Mouse (Mus musculus): ENCODE measurements at regions not wholly inside any gene's neighbourhood (a gene's known extent, or its start where the extent isn't known, plus 50 kb on each side); places are given as distances from the start of the nearest gene placed in this dataset.

GRCm38 (mm10) chr6:31039485-31039884 lies 80.6 kb upstream of the Klf14 start:
- TF ChIP-seq EP300 (IDR thresholded peaks at IDR 0.05; ENCODE audit: low read depth) (no peak), CTCF (IDR thresholded peaks at IDR 0.05; ENCODE audit: low read depth) (no peak)
- Histone ChIP-seq H3K4me3 (ENCODE audit: insufficient read depth in 1 of 2, low read depth in 2 of 2, low read length in 2 of 2) (no peak overlapping the region), H3K4me2 (ENCODE audit: low read depth) (no peak overlapping the region), H3K36me3 (replicated peaks; ENCODE audit: control insufficient read depth, insufficient read depth, low read depth) (no peaks in the 10 kb centered on the region), H3K27me3 (ENCODE audit: control insufficient read depth, insufficient read depth, low read length) (no peaks in the 10 kb centered on the region), H3K9me3 (ENCODE audit: control insufficient read depth, low read length) (no peaks in the 10 kb centered on the region), H3K4me1 (replicated peaks; ENCODE audit: control insufficient read depth in 2 of 2, insufficient read depth in 2 of 2, low read length in 1 of 2) (no peaks in the 10 kb centered on the region), H3K27ac (no peak overlapping the region), H3K9ac (replicated peaks) (no peak overlapping the region)
- ATAC-seq (ENCODE audit: insufficient read depth) (no peak), DNase-seq (ENCODE audit: low read depth in 3 of 3, low spot score in 3 of 3) (no peak)
- WGBS (ENCODE audit: insufficient replicate concordance) = 56% methylated on average over 6 of the region's 6 CpGs

- TF ChIP-seq EP300 (IDR thresholded peaks at IDR 0.05; ENCODE audit: low read depth) = no peak
- TF ChIP-seq CTCF (IDR thresholded peaks at IDR 0.05; ENCODE audit: low read depth) = no peak
- Histone ChIP-seq H3K4me2 (ENCODE audit: low read depth) (no peak overlapping the region), H3K27me3 (ENCODE audit: control insufficient read depth, insufficient read depth, low read length) (no peaks in the 10 kb centered on the region), H3K4me3 (ENCODE audit: insufficient read depth in 1 of 2, low read depth in 2 of 2, low read length in 2 of 2) (no peak overlapping the region), H3K9me3 (ENCODE audit: control insufficient read depth, low read length) (no peaks in the 10 kb centered on the region), H3K36me3 (replicated peaks; ENCODE audit: control insufficient read depth, insufficient read depth, low read depth) (no peaks in the 10 kb centered on the region), H3K9ac (replicated peaks) (no peak overlapping the region), H3K4me1 (replicated peaks; ENCODE audit: control insufficient read depth in 2 of 2, insufficient read depth in 2 of 2, low read length in 1 of 2) (no peaks in the 10 kb centered on the region), H3K27ac (no peak overlapping the region)
- ATAC-seq (ENCODE audit: insufficient read depth) = no peak
- WGBS (ENCODE audit: insufficient replicate concordance) = 72% methylated on average over 6 of the region's 6 CpGs
- no peak for DNase-seq (ENCODE audit: low read depth in 3 of 3, low spot score in 3 of 3)
These were observed 81.9 kb upstream of the Klf14 start for GRCm38 (mm10) chr6:31040783-31041182.

GRCm38 (mm10) chr6:31043368-31043767 lies 84.5 kb upstream of the Klf14 start:
- H3K4me2 ChIP-seq (ENCODE audit: low read depth) = no peak overlapping the region
- 75% methylated on average over 4 of the region's 4 CpGs for WGBS (ENCODE audit: insufficient replicate concordance)
- DNase-seq (ENCODE audit: low read depth in 3 of 3, low spot score in 3 of 3) = no peak

GRCm38 (mm10) chr6:31043919-31044318 lies 85.0 kb upstream of the Klf14 start:
- no peaks in the 10 kb centered on the region for H3K36me3 ChIP-seq (replicated peaks; ENCODE audit: control insufficient read depth, insufficient read depth, low read depth)
- H3K9ac ChIP-seq (replicated peaks) = no peak overlapping the region
- no peak overlapping the region for H3K4me2 ChIP-seq (ENCODE audit: low read depth)
- no peaks in the 10 kb centered on the region for H3K4me1 ChIP-seq (replicated peaks; ENCODE audit: control insufficient read depth in 2 of 2, insufficient read depth in 2 of 2, low read length in 1 of 2)
- H3K4me3 ChIP-seq (ENCODE audit: insufficient read depth in 1 of 2, low read depth in 2 of 2, low read length in 2 of 2) = no peak overlapping the region
- no peak for ATAC-seq (ENCODE audit: insufficient read depth)
- no peak overlapping the region for H3K27ac ChIP-seq
- TF ChIP-seq CTCF (IDR thresholded peaks at IDR 0.05; ENCODE audit: low read depth) (no peak), EP300 (IDR thresholded peaks at IDR 0.05; ENCODE audit: low read depth) (no peak)
- no peaks in the 10 kb centered on the region for H3K27me3 ChIP-seq (ENCODE audit: control insufficient read depth, insufficient read depth, low read length)
- 74% methylated on average over 3 of the region's 3 CpGs for WGBS (ENCODE audit: insufficient replicate concordance)
- no peaks in the 10 kb centered on the region for H3K9me3 ChIP-seq (ENCODE audit: control insufficient read depth, low read length)
- DNase-seq (ENCODE audit: low read depth in 3 of 3, low spot score in 3 of 3) = no peak

More at GRCm38 (mm10) chr6:31043368-31043767, 84.5 kb upstream of the Klf14 start:
- Histone ChIP-seq H3K9me3 (ENCODE audit: control insufficient read depth, low read length) (no peaks in the 10 kb centered on the region), H3K4me1 (replicated peaks; ENCODE audit: control insufficient read depth in 2 of 2, insufficient read depth in 2 of 2, low read length in 1 of 2) (no peaks in the 10 kb centered on the region), H3K36me3 (replicated peaks; ENCODE audit: control insufficient read depth, insufficient read depth, low read depth) (no peaks in the 10 kb centered on the region), H3K27me3 (ENCODE audit: control insufficient read depth, insufficient read depth, low read length) (no peaks in the 10 kb centered on the region), H3K27ac (no peak overlapping the region), H3K4me3 (ENCODE audit: insufficient read depth in 1 of 2, low read depth in 2 of 2, low read length in 2 of 2) (no peak overlapping the region), H3K9ac (replicated peaks) (no peak overlapping the region)
- no peak for ATAC-seq (ENCODE audit: insufficient read depth)
- TF ChIP-seq CTCF (IDR thresholded peaks at IDR 0.05; ENCODE audit: low read depth) = no peak
- TF ChIP-seq EP300 (IDR thresholded peaks at IDR 0.05; ENCODE audit: low read depth) = no peak

- no peaks in the 10 kb centered on the region for H3K9me3 ChIP-seq (ENCODE audit: control insufficient read depth, low read length)
- no peak for ATAC-seq (ENCODE audit: insufficient read depth)
- no peaks in the 10 kb centered on the region for H3K27me3 ChIP-seq (ENCODE audit: control insufficient read depth, insufficient read depth, low read length)
- H3K4me3 ChIP-seq (ENCODE audit: insufficient read depth in 1 of 2, low read depth in 2 of 2, low read length in 2 of 2) = no peak overlapping the region
- H3K27ac ChIP-seq = no peak overlapping the region
- no peaks in the 10 kb centered on the region for H3K36me3 ChIP-seq (replicated peaks; ENCODE audit: control insufficient read depth, insufficient read depth, low read depth)
- no peak for DNase-seq (ENCODE audit: low read depth in 3 of 3, low spot score in 3 of 3)
- 44% methylated on average over 3 of the region's 3 CpGs for WGBS (ENCODE audit: insufficient replicate concordance)
- H3K9ac ChIP-seq (replicated peaks) = no peak overlapping the region
- H3K4me1 ChIP-seq (replicated peaks; ENCODE audit: control insufficient read depth in 2 of 2, insufficient read depth in 2 of 2, low read length in 1 of 2) = no peaks in the 10 kb centered on the region
- H3K4me2 ChIP-seq (ENCODE audit: low read depth) = no peak overlapping the region
- TF ChIP-seq EP300 (IDR thresholded peaks at IDR 0.05; ENCODE audit: low read depth) = no peak
- no peak for TF ChIP-seq CTCF (IDR thresholded peaks at IDR 0.05; ENCODE audit: low read depth)
These were observed 87.3 kb upstream of the Klf14 start for GRCm38 (mm10) chr6:31046197-31046596.

Data from liver, embryonic 14.5 days (tissue).